Mouse (Mus musculus) kidney, adult 2 months (tissue): ENCODE results near the gene Zgpat.

ENCODE experiments used
- CTCF ChIP-seq: fragments of 200-500 bp; conservative IDR thresholded peaks from 2 replicates; pipeline ENCODE4 v1.5.1; 2011; ENCODE audit warnings: low read depth, mild to moderate bottlenecking, control low read depth, low read length, moderate library complexity, mixed read lengths; ENCODE audit not compliant: insufficient read depth, insufficient read length
- POLR2A ChIP-seq: fragments of 200-500 bp; IDR thresholded peaks from one replicate; pipeline ENCODE4 v1.6.1; 2011; ENCODE audit warnings: low read depth, low read length, control low read depth

DNA sequence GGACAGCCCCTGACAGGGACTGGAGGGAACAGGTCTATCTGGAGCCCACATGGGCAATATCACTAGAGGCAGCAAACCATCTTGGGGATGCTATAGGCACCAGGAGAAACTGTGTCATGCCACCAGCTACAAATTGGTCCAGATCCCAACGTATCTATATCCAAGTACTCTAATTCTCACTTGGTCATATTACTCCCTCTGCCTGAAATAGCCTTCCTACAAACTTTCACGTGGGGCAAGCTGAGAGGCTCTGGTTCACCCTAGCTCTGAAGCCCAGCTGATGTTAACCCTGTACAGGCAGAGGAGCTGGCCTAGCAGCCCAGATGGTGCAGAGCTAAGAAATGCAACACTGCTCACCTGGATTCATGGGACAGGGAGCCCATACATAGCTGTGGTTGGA is 26.8 kb downstream of the Zgpat start:
- no peak for TF ChIP-seq CTCF
- no peak for TF ChIP-seq POLR2A
